Mouse (Mus musculus) Patski (cell line): ENCODE measurements around the gene Fcamr. TPM values are rescaled to one million over a fixed set of nuclear protein-coding genes. Genes with fewer than 3 reads are reported as not detected.

Experiments used
- ATAC-seq: fragments of 100-300 bp; one replicate; pipeline ENCODE4 v1.8.0; 2021
- CTCF ChIA-PET: fragments of 350-600 bp; sonication (Branson Sonifier 250); formaldehyde crosslinking; loops from one replicate; lab custom pipeline; 2022; ENCODE audit warnings: inconsistent platforms; lab: Charles Lee
- POLR2A ChIA-PET: fragments of 350-600 bp; sonication (Branson Sonifier 250); formaldehyde crosslinking; loops from one replicate; lab custom pipeline; 2022; ENCODE audit warnings: antibody characterized with exemption, inconsistent platforms; lab: Charles Lee
- DNase-seq: peaks from one replicate; pipeline ENCODE4 v3.0.0-alpha.2; 2011; ENCODE audit warnings: low read depth, low spot score
- H3K27me3 ChIP-seq: fragments of 371-371 bp; one replicate; pipeline ENCODE4 v1.5.1; 2021
- CTCF ChIP-seq: fragments of 100-300 bp; IDR thresholded peaks from one replicate; pipeline ENCODE4 v1.5.1; 2021
- in situ Hi-C: fragments of 300-500 bp; cut with MboI; formaldehyde crosslinking; loops from 3 replicates; pipeline ENCODE4 v1.11.1; 2018; ENCODE audit warnings: low pct_unique_long_range_greater_than_20kb, mixed read lengths
- polyA plus RNA-seq: library from polyadenylated mRNA; unstranded; gene quantifications from one replicate; pipeline ENCODE4 v1.2.3, GENCODE M21; 2021

The Fcamr gene
- polyA plus RNA-seq, 1 experiment from 2014 or later = 0.31 TPM

DNA sequence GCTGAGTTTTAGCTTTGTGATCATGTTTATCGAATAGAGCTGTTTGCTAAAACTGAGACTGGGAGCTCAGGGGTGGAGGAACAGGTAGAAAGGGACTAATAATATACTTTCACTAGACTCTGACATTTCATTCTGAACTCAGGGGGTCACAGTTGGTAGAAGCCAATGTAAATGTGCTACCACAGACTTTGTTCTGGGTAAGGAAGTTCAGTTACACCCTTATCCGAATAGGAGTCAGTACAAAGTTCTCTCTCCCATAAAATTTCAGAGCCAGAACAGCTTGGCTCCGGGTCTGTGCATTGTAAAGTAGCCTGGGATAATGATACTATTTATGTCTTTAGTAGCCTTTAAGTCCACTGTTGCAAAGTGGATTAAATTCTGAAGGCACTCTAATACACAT lies 2.2 kb upstream of the Fcamr start:
- CTCF ChIA-PET = interaction anchor here (0.6 to 1.2 kb wide), 5 partner anchors 11 to 250 kb away, joined by 3 to 4 read pairs (median 3); no protein-coding TSS in a partner anchor
- DNase-seq (no peak), ATAC-seq (no peak)
- peaks cover 15% of the 10 kb centered on the region for H3K27me3 ChIP-seq
- in situ Hi-C loops = loop anchor here (10.0 kb wide), 2 partner anchors 186 to 256 kb away; no protein-coding TSS in a partner anchor
- POLR2A ChIA-PET = interaction anchor here (0.6 kb wide), 1 partner anchor 141 kb away, joined by 3 read pairs; no protein-coding TSS in a partner anchor
- TF ChIP-seq CTCF = no peak

DNA sequence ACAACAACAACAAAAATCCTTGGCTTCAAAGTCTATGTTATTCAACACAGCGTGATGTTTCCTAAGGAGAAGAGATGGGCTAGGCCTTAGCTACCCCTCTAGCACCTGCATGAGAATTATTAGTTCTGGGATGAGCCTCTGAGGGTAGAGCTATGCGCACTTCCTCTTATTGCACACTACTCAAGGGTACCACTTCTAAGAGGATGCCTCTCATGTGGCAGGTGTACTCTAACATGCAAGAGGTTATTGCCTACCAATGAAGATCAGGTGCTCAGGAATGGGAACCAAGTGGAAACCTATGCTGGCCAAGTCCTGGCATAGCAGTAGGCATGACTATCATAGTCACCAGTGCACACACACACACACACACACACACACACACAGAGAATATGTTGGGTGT lies 1.3 kb upstream of the Fcamr start:
- DNase-seq (no peak), ATAC-seq (no peak)
- POLR2A ChIA-PET = no interaction called here
- in situ Hi-C loops = loop anchor here (10.0 kb wide), 2 partner anchors 185 to 255 kb away; no protein-coding TSS in a partner anchor
- CTCF ChIA-PET = interaction anchor here (1.2 kb wide), 1 partner anchor 17 kb away, joined by 4 read pairs; no protein-coding TSS in a partner anchor
- peaks cover 8% of the 10 kb centered on the region for H3K27me3 ChIP-seq
- no peak for TF ChIP-seq CTCF

DNA sequence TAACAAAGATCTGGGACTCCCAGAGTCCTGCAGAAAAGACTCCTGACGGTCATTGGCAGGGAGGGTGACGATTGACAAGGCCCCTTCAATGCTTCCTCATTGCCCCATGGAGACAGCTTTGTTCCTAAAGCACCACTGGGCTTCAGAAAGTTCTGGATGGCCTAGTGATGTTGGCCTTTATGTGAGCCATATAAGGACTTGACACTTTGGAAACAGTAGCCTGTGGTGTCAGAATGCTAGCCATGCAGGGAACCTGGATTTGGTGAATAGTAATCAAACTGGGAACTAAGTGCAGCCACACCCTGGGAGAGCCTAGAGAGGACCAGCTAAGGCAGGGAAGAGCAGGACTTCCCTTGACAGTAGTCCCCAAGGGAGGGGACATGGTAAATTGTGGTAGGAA lies 809 bp downstream of the Fcamr start:
- POLR2A ChIA-PET = interaction anchor here (1.7 kb wide), 1 partner anchor 16 kb away, joined by 4 read pairs; no protein-coding TSS in a partner anchor
- no peak for ATAC-seq
- H3K27me3 ChIP-seq = no peaks in the 10 kb centered on the region
- in situ Hi-C loops = no loop called here
- DNase-seq = no peak
- CTCF ChIA-PET = no interaction called here
- TF ChIP-seq CTCF = no peak

DNA sequence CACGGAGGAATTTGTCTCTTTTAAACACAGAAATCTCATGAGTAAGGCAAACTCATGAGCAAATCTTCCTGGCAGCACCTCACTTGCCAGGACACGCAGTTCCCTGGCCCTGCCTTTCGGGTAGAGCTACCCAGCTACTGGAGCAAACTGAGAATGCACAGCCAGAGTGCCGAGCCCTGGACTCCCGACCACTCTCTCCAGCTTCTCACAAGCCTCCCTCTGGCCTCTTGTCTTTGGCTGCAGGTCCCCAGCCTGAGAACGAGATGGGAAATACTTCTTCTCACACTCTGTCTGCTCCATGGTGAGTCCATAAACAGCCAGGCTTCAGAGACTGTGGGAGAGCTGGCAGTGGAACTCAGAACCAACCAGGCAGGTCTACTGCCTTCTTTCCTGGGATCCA lies 2.3 kb downstream of the Fcamr start:
- CTCF ChIA-PET = interaction anchor here (0.9 to 1.0 kb wide), 2 partner anchors 12 to 15 kb away, joined by 3 read pairs; no protein-coding TSS in a partner anchor
- TF ChIP-seq CTCF = no peak
- in situ Hi-C loops = no loop called here
- DNase-seq = no peak
- no peaks in the 10 kb centered on the region for H3K27me3 ChIP-seq
- ATAC-seq = no peak
- POLR2A ChIA-PET = no interaction called here

DNA sequence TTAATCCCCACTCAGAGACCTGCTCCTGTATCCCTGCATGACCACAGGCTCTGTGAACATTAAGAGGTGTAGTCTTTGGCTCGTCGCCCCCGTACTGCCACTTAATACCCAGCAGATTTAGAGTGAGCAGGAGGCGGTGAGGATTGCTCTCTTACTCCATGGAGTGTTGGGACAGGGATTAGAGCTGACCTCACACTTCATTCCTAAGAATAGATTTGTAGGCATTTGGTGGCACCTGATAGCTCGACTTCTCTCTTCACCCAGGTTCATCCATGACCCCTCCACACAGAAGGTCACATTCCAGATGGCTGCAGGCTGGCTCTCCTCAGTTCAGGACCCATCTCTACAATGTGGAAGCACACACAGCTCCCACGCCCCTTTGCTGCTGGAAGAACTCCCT lies 3.6 kb downstream of the Fcamr start:
- CTCF ChIA-PET = interaction anchor here (1.0 kb wide), 1 partner anchor 13 kb away, joined by 5 read pairs; no protein-coding TSS in a partner anchor
- in situ Hi-C loops = no loop called here
- ATAC-seq (no peak), DNase-seq (no peak)
- POLR2A ChIA-PET = no interaction called here
- TF ChIP-seq CTCF = no peak
- no peaks in the 10 kb centered on the region for H3K27me3 ChIP-seq

DNA sequence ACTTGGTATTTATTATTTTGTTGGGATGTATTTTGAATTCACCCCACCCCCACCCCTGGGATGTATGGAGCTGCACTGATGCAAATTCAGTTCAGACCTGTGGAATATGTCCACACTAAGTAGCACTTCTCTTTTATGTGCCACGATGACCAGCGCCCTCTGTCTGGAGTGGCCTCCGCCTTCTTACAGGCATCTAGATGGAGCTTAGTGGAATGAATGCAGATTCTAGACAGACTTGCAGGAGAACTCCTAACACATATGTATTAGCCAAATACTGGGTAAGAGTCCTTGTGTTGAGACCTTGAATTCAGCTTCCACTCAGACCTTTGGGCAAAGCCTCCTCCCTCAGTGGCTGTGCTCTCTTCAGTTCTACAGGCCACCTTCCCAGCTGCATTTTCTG lies 10.2 kb downstream of the Fcamr start:
- no peak for TF ChIP-seq CTCF
- DNase-seq (no peak), ATAC-seq (no peak)
- in situ Hi-C loops = no loop called here
- H3K27me3 ChIP-seq = no peaks in the 10 kb centered on the region
- POLR2A ChIA-PET = no interaction called here
- CTCF ChIA-PET = no interaction called here

DNA sequence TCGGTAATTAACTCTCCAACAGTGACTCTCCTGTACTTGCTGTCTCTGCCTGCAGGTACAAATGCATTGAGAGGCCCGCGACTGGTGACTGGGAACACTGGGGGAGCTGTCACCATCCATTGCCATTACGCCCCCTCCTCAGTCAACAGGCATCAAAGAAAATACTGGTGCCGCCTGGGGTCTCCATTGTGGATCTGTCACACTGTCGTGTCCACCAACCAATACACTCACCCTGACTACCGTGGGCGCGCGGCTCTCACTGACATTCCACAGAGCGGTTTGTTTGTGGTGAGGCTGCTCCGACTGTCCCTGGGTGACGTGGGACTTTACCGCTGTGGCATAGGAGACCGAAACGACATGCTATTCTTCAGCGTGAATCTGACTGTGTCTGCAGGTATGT lies 10.6 kb downstream of the Fcamr start:
- ChIA-PET POLR2A (no interaction called here), CTCF (no interaction called here)
- TF ChIP-seq CTCF = no peak
- H3K27me3 ChIP-seq = no peaks in the 10 kb centered on the region
- in situ Hi-C loops = no loop called here
- DNase-seq = no peak
- ATAC-seq = no peak

DNA sequence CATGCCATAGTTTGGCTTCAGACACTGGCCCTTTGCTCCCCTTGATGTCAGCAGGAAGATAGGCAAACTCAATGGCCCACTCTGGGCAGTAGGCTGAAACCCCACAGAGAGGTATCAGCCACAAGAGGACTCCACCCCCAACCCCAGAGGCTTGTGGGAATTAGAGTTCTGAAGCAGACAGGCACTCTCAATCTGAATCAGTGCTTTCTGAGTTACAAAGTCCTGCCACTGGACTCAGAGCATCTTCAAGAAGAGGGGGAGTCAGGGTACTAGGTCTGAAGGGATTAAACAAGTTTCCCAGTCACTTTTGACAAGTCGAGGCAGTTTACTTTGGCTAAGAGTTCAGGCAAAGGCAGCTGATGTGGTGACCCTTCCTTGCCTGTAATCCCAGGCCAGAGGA lies 19.0 kb downstream of the Fcamr start:
- ATAC-seq = no peak
- ChIA-PET CTCF (no interaction called here), POLR2A (no interaction called here)
- H3K27me3 ChIP-seq = peaks cover 2% of the 10 kb centered on the region
- TF ChIP-seq CTCF = no peak
- in situ Hi-C loops = no loop called here
- DNase-seq = no peak

DNA sequence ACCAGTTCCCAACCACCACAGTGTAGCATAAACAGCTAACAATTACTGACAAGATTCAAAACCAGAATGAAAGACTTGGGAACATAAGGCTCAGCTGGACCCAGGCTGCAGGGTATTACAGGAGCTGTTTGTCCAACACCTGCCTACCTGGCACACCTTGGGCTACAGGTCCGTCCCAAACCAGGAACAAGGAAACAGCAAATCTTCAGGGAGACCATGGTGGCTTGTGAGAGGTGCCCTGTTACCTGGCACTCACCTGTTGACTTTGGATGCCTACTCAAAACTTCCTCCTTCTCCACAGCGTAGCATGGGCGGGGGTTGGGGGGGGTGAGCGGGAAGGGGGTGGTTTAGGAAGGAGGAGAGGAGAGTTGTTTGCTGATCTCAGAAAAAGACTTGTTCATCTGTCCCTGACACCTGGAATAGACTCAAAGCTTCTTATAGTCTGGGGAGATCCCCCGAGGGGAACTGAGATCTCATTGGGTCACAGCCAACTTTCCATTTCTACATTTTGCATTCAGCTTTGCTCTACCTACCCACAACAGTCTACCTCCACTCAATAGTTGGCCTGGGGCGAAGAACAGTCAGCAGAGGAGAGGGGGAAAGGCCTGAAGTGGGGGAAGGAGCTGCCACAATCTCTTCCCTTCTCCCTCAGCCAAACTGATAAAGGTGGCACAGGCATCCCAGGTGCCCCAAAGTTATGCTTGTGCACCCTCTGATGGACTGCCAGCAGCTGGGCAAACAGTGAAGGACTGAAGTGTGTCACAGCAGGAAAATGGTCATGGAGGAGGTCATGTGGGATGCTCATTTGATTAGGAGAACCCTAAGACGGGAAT lies 19.8 kb downstream of the Fcamr start:
- ATAC-seq = no peak
- no peak for TF ChIP-seq CTCF
- in situ Hi-C loops = no loop called here
- no peak for DNase-seq
- peaks cover 2% of the 10 kb centered on the region for H3K27me3 ChIP-seq
- POLR2A ChIA-PET = no interaction called here
- CTCF ChIA-PET = no interaction called here

DNA sequence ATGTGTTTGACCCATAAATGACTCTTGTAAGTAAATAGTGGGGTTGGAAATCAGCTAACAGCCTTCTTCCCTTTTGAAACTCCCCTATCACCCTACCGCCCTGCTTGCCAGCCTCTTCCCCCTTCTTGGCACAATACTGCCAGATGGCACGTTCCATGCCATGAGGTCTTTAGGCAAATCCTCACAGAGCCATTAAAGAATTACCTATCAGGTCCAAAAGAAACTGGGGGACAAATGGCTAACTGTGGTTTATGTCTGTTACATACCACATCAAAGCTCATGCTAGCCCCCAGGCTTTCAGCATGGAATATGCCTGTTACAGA lies 20.4 kb downstream of the Fcamr start:
- CTCF ChIA-PET = no interaction called here

DNA sequence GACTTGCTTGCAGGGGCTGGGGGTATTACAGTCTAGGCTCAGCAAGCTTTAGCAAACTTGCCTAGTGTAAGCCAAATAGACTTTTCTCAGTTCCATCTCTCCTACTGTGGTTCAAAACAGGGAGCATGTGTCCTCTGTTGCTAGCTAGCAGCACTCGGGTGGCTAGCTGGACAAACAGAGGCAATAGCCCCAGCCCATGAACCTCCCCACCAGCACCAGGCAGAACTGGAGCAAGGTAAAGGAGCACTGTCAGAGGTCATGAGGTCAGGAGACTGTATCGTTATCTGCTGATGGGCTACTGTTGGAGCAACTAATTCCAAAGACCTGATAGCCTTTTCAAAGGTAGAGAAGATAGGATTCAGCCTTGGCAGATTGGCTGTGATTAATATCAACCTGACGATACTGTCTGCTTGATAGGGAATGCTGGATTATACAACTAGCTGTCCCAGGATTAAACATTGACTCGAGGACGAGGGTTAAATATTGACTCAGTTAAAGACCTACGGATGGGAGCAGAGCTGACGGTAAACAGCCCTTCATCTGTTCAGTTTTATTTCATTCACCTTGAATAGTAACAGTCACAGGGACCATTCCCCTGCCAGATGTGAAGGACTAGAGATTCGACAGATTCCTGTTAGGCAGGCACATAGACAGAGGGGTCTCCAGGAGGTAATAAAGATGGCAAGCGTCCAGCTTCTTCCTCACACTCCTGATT lies 21.4 kb downstream of the Fcamr start:
- no peak for TF ChIP-seq CTCF
- DNase-seq = no peak

More for the DNA sequence above, 20.4 kb downstream of the Fcamr start:
- no peak for TF ChIP-seq CTCF
- H3K27me3 ChIP-seq = peaks cover 2% of the 10 kb centered on the region
- DNase-seq (no peak), ATAC-seq (no peak)
- in situ Hi-C loops = no loop called here
- POLR2A ChIA-PET = no interaction called here

More for the DNA sequence above, 21.4 kb downstream of the Fcamr start:
- H3K27me3 ChIP-seq = peaks cover 5% of the 10 kb centered on the region
- no peak for ATAC-seq
- in situ Hi-C loops = no loop called here
- ChIA-PET POLR2A (no interaction called here), CTCF (no interaction called here)
